Mouse (Mus musculus) spleen, adult 2 months (tissue): ENCODE measurements around the gene Gon7. TPM values are rescaled to one million over a fixed set of nuclear protein-coding genes. Genes with fewer than 3 reads are reported as not detected.

Source experiments
- DNase-seq, 2 experiments: peaks; one replicate each; pipeline versions ENCODE4 v3.0.0 to v3.0.0-alpha.2; 2012 to 2021; ENCODE audit warnings: low spot score in 2 of 2, low read depth in 1 of 2
- H3K27ac ChIP-seq: fragments of 200-500 bp; 2 replicates; pipeline ENCODE4 v1.5.1; 2012; ENCODE audit warnings: low read length, inconsistent platforms; ENCODE audit not compliant: insufficient read depth
- H3K27me3 ChIP-seq: fragments of 200-500 bp; 2 replicates; pipeline ENCODE4 v1.6.1; 2012; ENCODE audit warnings: mild to moderate bottlenecking, moderate library complexity, low read length, inconsistent platforms; ENCODE audit not compliant: control insufficient read depth, insufficient read depth
- H3K36me3 ChIP-seq: fragments of 200-500 bp; 2 replicates; pipeline ENCODE4 v1.6.1; 2012; ENCODE audit warnings: mild to moderate bottlenecking, low read length, inconsistent platforms; ENCODE audit not compliant: control insufficient read depth, insufficient read depth
- H3K4me1 ChIP-seq: fragments of 200-500 bp; 2 replicates; pipeline ENCODE4 v1.6.1; 2011; ENCODE audit warnings: inconsistent platforms; ENCODE audit not compliant: control insufficient read depth, insufficient read depth, insufficient read length
- H3K4me3 ChIP-seq: fragments of 200-500 bp; 2 replicates; pipeline ENCODE4 v1.5.1; 2011; ENCODE audit warnings: mild to moderate bottlenecking, inconsistent platforms; ENCODE audit not compliant: insufficient read depth, insufficient read length; ENCODE audit errors: extremely low read depth
- CTCF ChIP-seq: fragments of 200-500 bp; IDR thresholded peaks from 2 replicates; pipeline ENCODE4 v1.5.1; 2011; ENCODE audit warnings: mild to moderate bottlenecking, inconsistent platforms; ENCODE audit not compliant: insufficient read depth, insufficient read length, insufficient replicate concordance; ENCODE audit errors: extremely low read depth
- POLR2A ChIP-seq: fragments of 200-500 bp; IDR thresholded peaks from 2 replicates; pipeline ENCODE4 v1.6.1; 2011; ENCODE audit warnings: low read depth, low read length, inconsistent platforms
- WGBS: fragments of 180-500 bp; shearing (Covaris S2); methylation state at CpG from one replicate; pipeline ENCODE4 v1.1.7; 2018; 5-methylcytosine and 5-hydroxymethylcytosine counted together
- polyA plus RNA-seq: library from polyadenylated mRNA; depleted of rRNA; stranded (reverse); fragments of >200 nt; gene quantifications from 2 replicates; pipeline ENCODE4 v1.2.3, GENCODE M21; 2012

Gon7 gene
- polyA plus RNA-seq, 1 experiment, result 11.3 TPM

DNA sequence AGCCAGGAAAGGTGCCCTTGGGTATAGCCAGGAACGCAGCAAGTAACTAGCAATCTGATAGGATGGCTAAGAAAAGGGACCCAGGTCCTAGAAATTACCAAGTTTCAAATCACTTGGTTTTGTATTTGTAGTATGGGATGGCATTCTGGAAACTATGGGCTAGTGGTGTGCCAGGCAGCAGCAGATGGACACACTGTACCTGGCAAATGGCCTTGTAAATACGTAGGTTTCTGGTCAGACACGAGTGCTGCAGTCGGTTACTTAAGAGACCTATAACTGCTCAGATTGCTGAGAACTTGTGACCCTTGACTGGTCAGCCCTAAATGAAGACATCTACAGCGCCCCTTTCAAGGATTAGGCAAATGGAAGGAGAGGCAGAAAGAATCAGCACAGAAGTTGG, 20.5 kb upstream of the Gon7 start:
- no peaks in the 10 kb centered on the region for H3K27me3 ChIP-seq
- peaks cover 11% of the 10 kb centered on the region for H3K36me3 ChIP-seq
- H3K4me1 ChIP-seq, result no peaks in the 10 kb centered on the region
- DNase-seq, result no peak
- WGBS, result 95% methylated on average over 5 of the region's 5 CpGs
- TF ChIP-seq POLR2A, result no peak
- no peak for TF ChIP-seq CTCF
- H3K4me3 ChIP-seq, result no peak overlapping the region
- no peak overlapping the region for H3K27ac ChIP-seq

DNA sequence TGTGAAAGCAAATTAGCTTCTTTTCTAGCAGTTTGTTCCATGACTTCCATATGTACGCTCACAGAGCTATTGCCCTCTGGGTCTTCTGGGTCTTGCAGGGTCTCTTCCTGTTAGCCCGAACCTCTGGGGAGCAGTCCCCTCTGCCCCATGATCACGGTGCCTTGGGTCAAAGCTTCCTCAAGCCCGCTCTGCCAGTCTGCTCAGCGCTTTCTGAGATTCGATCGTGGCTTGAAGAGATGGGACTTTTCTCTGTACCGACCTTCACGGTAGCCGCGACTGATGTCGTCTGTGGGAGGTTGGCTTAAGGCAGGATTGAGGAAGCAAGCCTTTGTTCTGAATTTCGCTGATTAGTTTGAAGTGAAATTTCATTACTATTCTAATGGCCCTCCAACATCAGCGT, 18.4 kb upstream of the Gon7 start:
- no peak overlapping the region for H3K27ac ChIP-seq
- no peak for DNase-seq
- no peak for TF ChIP-seq POLR2A
- TF ChIP-seq CTCF, result no peak
- H3K4me3 ChIP-seq, result no peak overlapping the region
- 94% methylated on average over 14 of the region's 14 CpGs for WGBS
- H3K4me1 ChIP-seq, result no peaks in the 10 kb centered on the region
- H3K36me3 ChIP-seq, result peaks cover 22% of the 10 kb centered on the region
- H3K27me3 ChIP-seq, result no peaks in the 10 kb centered on the region

DNA sequence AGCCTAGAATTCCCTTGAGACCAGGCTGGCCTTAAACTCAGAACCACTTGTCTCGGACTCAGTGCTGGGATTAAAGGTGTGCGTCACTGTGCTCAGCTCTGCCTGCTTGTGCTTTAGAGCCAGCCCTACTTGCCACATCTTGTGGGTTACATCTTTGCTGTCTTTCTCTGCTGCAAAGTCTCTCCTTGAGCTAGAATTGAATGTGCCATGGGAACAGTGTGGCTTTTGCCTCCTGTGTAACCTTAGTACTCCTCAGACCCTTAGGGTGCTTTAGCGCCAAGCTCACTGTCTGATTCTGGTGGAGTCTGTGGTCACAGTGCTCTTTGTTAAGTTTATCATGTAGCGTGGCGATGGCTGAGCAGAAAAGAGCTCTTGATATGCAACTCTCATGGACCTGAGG, 15.1 kb upstream of the Gon7 start:
- H3K4me3 ChIP-seq, result no peak overlapping the region
- TF ChIP-seq CTCF (no peak), POLR2A (no peak)
- 90% methylated on average over 5 of the region's 5 CpGs for WGBS
- H3K4me1 ChIP-seq, result no peaks in the 10 kb centered on the region
- no peaks in the 10 kb centered on the region for H3K27me3 ChIP-seq
- H3K27ac ChIP-seq, result no peak overlapping the region
- no peak for DNase-seq
- H3K36me3 ChIP-seq, result peaks cover 42% of the 10 kb centered on the region

DNA sequence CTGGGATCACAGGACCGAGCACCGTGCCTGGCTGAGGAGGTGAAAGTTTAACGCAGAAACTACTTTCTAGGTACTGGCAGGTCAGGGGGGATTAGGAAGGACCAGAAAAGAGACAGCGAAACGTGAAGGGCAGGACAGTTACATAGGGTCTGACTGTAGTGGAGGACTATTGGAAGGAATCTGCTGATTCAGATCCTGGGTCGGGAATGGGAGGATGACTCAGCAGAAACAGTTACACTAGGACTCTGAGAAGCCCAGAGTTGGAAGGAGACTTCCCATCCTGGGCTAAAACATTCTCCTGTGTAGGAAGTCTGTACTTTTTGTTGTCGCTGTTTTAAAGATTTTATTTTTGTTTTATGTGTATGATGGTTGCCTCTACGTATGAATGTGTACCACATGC, 14.0 kb upstream of the Gon7 start:
- no peak overlapping the region for H3K27ac ChIP-seq
- H3K4me1 ChIP-seq, result no peaks in the 10 kb centered on the region
- DNase-seq, result no peak
- TF ChIP-seq POLR2A (no peak), CTCF (no peak)
- no peak overlapping the region for H3K4me3 ChIP-seq
- H3K27me3 ChIP-seq, result no peaks in the 10 kb centered on the region
- peaks cover 45% of the 10 kb centered on the region for H3K36me3 ChIP-seq
- 95% methylated on average over 8 of the region's 8 CpGs for WGBS

DNA sequence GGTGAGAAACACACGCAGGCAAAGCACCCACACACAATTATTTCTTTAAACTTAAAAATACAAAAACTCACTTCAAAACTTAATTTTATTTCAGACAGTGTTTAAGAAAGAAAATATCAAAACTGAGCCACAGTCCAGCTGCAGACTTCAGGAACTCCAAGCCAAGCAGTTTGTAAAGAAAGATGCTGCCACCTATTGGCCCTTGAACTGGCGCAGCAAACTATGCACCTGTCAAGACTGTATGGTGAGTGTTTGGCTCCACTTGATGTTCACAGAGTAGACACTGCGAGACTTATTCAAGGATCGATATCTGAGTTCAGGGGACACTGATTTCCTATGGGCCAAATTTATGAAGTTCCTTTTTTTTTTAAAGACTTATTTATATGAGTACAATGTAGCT, 11.4 kb upstream of the Gon7 start:
- no peaks in the 10 kb centered on the region for H3K27me3 ChIP-seq
- TF ChIP-seq CTCF (no peak), POLR2A (no peak)
- H3K4me1 ChIP-seq, result no peaks in the 10 kb centered on the region
- H3K36me3 ChIP-seq, result peaks cover 46% of the 10 kb centered on the region
- H3K27ac ChIP-seq, result no peak overlapping the region
- DNase-seq, result no peak
- 94% methylated on average over 4 of the region's 4 CpGs for WGBS
- H3K4me3 ChIP-seq, result no peak overlapping the region

DNA sequence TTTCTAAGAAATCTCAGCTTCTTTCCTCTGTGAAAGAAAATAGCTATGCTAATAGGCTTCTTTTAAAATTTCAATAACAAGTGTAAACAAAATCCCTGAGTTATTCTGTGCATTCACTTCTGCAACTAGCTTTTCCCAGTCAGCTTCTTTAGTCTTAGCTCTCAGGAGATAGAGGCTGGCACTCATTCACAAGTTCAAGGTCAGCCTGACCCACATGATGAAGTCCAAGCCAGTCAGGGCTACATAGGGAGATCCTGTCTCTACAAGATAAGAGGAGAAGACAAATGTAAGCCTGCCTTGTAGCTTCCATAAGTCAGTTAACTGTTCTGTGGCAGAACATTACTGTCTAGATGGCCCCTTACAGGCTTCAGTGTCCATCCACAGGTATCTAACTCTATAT, 6.1 kb upstream of the Gon7 start:
- Histone ChIP-seq H3K27me3 (no peaks in the 10 kb centered on the region), H3K4me3 (no peak overlapping the region), H3K36me3 (peaks cover 25% of the 10 kb centered on the region), H3K4me1 (peaks cover under 1% of the 10 kb centered on the region; the same call in 1 of the 2 replicates), H3K27ac (no peak overlapping the region)
- TF ChIP-seq POLR2A (no peak), CTCF (no peak)
- no peak for DNase-seq

DNA sequence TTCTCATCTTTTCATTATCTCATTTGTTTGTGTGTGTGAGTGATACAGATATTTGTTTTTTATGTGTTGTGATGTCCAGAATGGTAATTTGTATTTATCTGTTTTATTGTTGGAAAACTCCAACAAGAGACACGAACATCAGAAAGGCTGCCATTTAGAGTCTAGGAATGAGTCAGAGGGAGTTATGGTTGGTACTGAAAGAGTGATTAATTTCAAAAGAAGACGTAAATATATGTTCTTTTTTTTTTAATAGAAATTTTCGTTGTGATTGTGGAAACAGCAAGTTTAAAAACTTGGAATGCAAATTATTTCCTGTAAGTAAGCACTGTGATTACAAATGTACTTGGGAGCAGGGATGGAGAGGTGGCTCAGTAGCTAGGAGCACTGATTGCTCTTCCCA, 4.1 kb upstream of the Gon7 start:
- Histone ChIP-seq H3K4me1 (peaks cover 2% of the 10 kb centered on the region; the same call in 1 of the 2 replicates), H3K27ac (no peak overlapping the region), H3K36me3 (peaks cover 14% of the 10 kb centered on the region), H3K27me3 (no peaks in the 10 kb centered on the region), H3K4me3 (no peak overlapping the region)
- 85% methylated on average over 3 of the region's 3 CpGs for WGBS
- TF ChIP-seq POLR2A (no peak), CTCF (no peak)
- DNase-seq, result no peak
